Mouse (Mus musculus) mouse trophoblast stem cell (cell line): ENCODE measurements at regions not wholly inside any gene's neighbourhood (a gene's known extent, or its start where the extent isn't known, plus 50 kb on each side); places are given as distances from the start of the nearest gene placed in this dataset.
"Not testable (repeated sequence)": the region's sequence is repeated elsewhere in the genome, so short reads cannot be mapped to it uniquely, and the experiment has no call there.

ENCODE experiments used
- in situ Hi-C, 2 experiments: fragments of 300-500 bp; cut with MseI, MboI; formaldehyde crosslinking; loops; 2 replicates in 1 of 2; 3 replicates in 1 of 2; pipeline ENCODE4 v1.15.1; 2025

DNA sequence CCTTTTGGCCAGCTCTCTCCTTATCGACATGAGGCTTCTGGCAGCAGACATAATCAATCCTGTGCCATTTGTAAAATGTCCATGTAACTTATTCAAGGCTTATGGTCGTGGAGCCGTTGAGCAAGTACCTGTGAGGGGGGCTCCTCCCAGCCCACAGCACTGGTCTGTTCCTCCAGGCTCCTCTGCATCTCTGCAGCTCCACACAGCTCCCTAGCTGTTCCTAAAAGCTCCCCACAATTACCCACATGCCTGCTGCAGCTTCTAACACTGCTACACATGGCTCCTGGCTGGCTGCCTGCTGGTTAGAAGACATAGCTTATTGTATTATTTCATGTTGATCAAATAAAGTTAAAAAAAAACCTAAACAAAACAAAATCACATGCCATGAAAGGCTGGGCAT lies 77.9 kb downstream of the Tcp10c start:
- in situ Hi-C loops: not testable (repeated sequence)

DNA sequence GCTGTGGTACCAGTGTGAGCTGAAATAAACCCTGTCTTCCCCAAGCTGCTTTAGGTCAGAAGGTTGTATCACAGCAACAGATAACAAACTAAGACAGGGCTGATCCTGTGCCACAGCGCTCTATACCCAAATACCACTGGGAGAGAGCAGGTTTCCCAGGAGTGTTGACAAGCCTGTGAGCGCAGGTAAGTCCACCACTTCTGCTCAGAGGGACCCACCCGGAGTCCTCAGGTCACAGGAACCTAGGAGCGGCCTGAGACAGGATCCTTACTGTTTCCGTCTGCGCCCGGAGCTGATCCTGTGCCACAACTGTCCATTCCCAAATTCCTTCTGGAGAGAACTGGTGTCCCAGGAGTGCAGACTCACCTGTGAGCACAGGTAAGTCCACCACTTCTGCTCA lies 79.8 kb downstream of the Tcp10c start:
- in situ Hi-C loops: not testable (repeated sequence)

DNA sequence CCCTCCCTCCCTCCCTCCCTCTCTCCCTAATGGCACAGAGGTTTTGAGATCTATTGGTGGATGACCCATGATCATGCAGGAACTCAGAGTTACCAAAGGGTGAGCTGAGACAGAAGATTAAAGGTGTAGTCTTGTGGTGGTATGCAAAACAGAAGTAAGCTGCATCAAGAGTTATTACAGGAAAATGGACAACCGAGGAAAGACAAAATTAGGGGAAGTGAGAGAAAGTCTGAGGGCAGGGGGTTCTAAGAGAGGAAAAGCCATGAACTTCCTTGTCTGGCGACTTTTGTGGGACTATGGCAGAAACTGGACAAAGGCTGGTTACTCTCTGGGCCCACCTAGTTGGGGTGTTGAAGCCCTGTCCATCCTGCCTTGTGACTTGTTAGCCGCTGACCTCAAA lies 84.4 kb downstream of the Tcp10c start:
- in situ Hi-C loops: not testable (repeated sequence)

DNA sequence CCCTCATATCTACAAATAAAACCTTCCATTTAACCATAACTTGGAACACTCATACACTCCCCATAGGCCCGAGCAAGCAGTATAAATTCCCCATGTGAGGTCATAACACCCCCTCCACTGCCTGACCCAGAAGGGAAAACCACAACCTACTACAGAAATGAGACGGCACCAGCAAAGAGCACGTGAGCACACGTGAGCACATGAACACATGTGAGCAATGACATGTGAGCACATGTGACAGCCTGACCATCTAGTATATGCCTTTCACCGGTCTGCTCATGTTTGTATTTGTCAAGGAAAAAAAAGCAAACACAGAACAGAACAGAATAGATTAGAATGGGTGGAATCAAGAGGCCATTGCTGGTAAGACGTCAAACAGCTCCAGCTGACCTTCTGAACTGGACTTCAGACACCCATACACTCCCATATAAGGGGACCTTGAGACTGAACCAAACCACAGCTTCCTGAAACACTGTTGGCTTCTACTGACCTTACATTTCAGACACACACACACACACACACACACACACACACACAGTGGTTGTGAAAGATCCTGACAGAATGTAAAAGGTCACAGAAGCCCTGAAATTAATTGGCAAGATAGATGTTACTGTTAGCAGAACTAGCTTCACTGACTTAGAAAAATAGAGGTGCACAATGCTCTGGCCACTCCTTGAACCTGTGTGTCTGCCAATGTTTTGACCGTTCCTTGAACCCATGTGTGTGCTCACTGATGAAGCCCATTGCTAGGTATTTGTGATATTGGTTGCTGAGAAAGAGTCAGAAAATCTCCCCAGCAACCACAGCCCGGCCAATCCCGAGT lies 86.5 kb downstream of the Tcp10c start:
- in situ Hi-C loops: not testable (repeated sequence)

DNA sequence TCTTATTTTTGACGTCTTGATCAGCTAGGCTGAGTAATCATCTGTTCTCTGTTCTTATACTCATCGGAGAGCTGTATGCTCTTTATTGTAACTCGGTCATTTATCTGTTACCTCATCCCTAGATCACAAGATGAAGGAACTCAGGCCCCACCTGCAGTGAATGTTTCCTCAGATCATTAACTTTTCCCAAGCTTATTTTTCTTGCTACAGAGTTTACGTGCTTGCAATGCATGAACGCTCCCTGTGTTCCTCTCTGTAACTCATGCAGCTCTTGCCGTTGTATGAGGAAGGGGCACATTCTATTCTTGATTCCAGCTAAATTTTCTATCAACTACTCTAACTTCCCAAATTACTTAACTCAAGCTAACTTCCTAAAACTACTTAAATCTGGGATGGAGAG lies 87.9 kb downstream of the Tcp10c start:
- in situ Hi-C loops: not testable (repeated sequence)

DNA sequence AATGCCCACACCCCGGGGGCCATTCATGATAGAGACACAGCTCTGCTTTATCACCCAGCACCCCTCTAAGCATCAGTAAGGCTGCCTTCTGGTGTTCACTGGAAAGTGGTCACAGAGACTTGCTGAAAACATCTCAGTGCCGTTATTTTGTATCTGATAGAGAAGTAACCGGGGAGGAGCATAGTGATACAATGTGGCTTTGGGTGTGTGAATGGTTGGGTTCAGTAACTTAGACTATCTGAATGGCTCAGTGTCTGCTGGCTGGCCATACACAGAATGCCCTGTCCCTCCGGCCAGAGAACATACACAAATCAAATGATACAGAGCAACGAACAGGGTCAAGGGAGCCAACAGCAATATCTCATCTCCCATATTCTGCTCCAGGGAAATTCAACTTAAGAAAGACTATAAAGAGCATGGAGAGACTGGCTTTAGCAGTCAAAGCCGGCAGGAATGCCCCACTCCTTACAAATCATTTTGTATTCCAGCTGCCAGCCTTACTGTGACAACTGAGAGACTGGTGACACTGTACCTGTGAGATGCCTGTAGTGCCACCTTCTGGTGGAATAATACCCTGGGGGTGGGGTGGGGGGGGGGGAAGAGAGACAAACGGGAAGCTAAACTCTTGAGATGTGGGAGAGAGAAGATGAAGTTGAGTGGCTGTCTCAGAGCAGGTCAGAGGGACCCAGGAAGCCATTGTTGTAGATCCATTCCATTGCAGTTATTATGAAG lies 102.7 kb downstream of the Tcp10c start:
- in situ Hi-C loops: not testable (repeated sequence)

DNA sequence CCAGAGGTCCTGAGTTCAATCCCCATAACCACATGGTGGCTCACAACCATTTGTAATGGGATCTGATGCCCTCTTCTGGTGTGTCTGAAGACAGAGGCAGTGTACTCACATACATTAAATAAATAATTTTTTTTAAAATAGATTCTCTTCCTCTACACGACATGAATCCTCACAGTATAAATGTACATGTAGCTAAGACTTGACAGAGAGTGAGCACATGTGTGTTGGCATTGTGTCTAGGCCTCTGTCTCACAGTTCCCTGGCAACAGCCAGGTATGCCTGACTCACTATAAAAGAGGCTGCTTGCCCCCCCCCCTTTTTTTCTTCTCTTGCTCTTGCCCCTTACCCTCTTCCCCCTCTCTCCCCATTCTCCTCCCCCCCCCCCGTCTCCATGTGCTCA lies 103.6 kb downstream of the Tcp10c start:
- in situ Hi-C loops: not testable (repeated sequence)

DNA sequence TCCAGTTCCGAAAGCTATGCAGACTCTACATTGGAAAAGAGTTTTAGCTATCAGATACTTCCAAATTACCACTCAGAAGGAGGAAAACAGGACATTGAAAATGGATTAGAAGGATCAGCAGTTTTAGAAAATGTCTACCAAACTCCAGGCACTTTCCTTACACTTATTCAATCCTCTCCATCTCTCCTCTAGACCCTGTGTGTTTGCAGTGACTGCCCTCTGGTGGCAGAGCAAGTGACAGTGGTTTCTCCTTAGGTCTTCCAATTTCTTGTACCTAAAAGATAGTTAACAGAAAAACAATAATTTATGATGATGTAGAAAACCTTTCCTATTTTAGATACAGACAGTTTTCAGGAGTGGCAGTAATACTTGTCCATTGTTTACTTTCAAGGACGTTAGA lies 104.4 kb downstream of the Tcp10c start:
- in situ Hi-C loops: not testable (repeated sequence)

DNA sequence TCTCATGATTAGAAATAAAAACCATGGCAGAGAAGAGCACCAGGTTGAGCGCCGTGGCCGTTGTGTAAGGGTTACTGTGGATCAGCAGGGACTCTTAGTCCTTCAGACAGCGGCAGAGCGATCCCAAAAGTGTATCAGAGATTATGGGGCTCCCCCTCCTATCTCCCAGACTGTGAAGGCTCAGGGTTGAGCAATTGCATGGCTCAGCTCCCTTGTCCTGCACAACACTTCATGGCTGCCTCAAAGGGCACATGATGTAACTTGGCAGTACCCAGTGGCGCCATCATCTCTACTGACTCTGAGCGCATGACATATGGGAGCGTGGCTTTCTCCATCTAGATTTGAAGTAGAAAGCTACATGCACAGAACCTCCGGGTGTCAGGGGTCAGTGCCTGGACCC lies 108.3 kb downstream of the Tcp10c start:
- in situ Hi-C loops: not testable (repeated sequence)

DNA sequence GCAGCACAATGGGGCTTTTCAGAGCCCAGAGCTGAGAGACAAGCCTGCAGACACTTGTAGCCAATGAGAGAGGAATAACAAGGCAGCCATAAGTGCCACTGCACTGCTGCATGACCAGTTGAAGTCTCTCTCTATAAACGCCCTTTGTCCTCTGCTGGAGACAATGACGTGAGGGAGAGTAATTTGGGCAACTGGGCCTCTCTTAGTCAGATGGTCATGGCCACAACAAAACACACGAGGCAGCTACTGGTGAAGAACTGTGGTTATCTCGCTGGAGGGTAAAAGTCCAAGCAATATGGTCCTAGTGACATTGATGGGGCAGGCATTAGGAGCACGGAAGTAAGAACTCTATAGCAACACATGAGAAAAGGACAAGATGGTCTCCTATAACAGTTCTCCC lies 111.5 kb downstream of the Tcp10c start:
- in situ Hi-C loops: not testable (repeated sequence)

DNA sequence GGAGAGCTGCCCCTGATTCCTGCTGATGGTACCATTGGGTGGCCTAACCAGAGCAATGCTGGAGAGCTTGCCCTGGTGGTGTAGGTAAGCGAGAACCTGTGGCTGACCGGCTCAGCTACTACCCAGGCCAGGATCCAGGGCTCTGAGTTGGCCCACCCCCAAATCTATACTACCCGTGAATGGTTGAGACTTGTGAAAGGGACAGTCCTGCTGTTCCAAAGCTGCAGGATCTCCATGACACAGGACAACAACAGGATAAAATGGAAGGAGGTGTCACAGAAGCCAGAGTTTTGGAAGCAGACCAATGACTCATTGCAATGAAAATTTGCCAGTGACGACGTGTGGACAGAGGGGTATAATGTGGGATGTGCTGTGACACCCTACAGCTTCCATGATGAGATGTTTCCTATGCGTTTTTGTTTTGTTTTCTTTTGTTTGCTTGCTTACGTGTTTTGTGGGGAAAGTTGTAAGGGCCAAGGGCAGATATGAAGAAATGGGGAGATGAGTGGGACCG lies 115.6 kb downstream of the Tcp10c start:
- in situ Hi-C loops: loop anchor here in 1 of 2 experiments (5.0 kb wide), 1 partner anchor 97 kb away; no protein-coding TSS in a partner anchor

DNA sequence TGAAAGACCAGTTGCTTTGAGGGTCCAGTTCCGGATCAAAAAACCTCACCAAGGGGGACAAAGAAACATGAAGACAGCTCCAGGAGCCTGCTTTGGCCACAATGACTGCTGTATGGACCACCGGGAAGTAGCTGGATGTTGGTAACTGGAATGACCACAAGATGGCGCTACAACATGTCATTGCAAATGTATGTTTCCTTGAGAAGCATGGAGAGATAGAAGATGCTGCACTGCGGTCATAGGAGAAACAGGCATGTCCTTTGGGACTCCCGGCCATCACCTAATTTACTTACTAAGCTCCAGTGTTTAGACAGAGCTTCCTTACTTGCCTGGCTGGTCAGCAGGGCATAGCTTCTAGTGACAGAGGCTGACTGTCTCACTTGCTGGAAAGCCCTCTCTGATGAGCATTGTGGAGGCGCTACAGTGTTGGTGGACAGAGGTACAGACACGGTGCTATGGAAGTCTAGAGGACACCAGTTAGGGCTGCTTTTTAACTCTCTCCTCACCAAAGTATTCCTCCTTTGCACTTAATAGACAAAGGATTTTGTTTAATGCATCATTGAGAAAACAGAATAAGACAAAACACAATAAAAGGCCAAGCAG lies 118.2 kb downstream of the Tcp10c start:
- in situ Hi-C loops: loop anchor here in 1 of 2 experiments (5.0 kb wide), 1 partner anchor 95 kb away; no protein-coding TSS in a partner anchor

DNA sequence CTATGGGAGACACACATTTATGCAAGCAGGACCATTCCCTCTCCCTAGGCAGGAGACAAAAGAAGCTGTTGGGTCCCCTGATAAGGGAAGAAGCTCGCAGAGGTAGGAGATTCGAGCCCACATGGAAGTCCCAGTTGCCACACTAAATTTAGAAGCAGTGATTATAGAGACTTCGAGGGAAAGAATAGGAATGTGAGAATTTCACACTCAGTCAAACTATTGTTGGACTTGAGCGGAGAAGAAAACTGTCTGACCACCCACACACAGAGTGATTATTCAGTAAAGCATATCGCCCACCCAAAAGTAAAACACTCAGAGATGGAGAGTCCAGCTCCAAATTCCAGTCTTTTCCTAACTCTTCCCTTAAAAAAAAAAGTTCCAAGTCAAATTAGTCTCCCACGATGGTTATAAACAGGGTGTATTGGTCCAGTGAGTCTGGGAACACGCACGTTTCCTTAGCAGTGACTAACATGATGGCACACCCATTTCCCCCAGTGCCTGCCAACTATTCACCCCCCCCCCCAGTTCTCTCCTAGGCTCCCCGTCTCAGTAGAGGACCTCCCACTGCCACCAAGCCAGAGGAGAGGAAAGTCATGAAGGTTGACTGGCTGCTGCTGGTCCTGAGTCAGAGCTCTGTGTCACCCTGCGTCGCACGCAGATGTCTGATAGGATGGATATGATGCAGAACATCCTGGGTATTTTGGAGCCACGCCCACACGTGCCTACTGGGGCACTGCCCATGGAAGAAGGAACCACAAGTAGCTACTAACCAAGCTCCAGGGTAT lies 120.1 kb downstream of the Tcp10c start:
- in situ Hi-C loops: loop anchor here in 1 of 2 experiments (5.0 kb wide), 1 partner anchor 93 kb away; no protein-coding TSS in a partner anchor

DNA sequence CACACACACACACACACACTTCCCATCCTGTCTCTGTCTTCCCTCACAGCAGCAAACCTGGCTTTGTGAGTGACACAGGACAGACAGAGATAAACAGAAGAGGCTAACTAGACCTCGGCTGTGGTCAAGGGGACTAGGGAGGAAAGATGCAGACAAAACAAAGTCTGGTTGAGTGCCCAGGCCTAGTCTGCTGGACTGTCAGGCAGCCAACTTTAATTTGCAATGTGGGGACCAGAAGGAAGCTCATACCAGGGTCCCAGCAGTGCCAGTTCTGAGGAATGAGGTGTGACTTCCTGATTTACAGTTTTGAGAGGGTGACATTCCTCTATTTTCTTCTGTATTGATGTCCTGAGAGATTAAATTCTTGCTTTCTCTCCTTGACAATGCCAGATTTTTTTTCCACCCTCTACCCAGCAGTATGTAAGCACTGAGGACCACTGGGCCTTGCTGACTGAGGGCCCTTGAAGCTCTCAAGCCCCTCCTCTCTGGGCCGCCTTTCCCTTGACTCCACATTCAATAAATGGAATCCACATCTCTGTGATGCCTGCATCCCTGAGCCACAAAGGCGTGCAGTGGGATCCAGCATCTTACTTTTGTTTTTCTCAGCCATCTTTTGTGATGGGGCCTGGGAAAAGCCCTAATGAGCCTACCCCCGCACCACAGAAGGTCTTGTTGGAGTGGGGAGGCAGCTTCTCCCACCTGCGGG lies 124.6 kb downstream of the Tcp10c start:
- in situ Hi-C loops: no loop called here

DNA sequence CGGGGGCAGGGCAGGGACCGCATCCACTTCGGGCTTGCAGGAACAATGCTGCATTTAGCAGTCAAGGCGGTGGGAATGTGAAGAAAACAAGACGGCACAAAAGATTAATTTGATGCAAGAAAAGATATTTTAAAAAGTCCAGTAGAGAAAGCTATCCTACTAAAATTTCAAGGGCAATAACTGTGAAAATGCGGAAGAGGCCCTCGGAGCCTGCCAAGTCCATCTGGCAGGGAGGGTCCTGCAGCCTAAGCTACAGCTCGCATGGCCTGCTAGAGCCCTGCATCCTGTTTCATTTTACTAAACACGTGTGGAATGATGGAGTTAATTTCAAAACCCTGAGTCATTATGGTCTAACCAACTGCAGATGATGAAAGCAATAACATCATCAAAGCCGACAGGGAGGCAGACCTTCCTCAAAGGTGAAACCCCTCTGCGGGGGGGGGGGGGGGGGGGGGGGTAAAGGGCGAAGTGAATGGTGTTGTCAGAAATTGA lies 125.2 kb downstream of the Tcp10c start:
- in situ Hi-C loops: no loop called here

DNA sequence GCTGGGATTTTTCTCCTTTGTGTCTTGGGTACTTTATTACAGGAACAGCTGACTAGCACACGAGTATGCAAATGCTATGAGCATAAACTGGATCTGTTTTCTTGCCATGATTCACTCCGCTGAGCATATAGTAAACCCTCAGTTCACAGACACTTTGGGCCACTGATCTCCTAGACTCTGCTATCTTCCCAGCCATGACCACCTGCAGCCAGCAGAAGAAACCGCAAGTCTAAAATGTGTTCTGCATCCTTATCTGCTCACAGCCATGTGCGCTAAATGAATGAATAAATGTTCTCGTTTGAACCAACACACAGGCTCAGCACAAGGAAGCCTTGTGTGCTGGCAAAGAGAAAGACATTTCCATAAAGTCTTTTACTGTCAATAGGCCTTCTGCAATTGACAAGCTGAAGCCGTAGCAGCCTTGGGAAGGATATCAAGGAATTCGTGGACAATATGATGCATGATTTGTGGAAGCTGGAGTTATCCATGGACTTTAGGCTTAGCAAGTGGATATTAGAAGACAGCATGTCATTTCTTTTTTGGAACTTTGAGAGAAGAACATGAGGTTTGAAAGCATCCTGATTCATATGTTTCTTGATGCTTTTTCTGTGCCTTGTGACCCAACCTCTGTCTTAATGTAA lies 127.2 kb downstream of the Tcp10c start:
- in situ Hi-C loops: no loop called here

DNA sequence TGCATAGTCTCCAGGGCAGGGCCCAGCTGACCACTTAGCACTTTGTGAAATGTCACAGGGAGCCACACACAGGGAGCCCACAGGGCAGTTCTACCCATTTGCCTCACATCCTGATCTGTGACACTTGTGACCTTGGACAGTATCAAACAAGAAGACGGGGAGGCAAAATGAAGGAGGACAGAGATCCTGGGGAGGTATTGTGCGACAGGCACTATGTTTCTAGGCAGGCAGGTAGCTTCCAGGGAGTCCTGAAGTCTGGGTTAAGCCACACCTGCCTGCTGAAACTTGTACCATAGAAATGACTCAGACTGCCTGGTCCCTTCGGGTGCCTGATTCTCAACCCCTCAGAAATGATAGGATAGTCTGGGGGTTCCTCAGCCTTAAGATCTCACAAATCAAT lies 127.8 kb downstream of the Tcp10c start:
- in situ Hi-C loops: no loop called here

DNA sequence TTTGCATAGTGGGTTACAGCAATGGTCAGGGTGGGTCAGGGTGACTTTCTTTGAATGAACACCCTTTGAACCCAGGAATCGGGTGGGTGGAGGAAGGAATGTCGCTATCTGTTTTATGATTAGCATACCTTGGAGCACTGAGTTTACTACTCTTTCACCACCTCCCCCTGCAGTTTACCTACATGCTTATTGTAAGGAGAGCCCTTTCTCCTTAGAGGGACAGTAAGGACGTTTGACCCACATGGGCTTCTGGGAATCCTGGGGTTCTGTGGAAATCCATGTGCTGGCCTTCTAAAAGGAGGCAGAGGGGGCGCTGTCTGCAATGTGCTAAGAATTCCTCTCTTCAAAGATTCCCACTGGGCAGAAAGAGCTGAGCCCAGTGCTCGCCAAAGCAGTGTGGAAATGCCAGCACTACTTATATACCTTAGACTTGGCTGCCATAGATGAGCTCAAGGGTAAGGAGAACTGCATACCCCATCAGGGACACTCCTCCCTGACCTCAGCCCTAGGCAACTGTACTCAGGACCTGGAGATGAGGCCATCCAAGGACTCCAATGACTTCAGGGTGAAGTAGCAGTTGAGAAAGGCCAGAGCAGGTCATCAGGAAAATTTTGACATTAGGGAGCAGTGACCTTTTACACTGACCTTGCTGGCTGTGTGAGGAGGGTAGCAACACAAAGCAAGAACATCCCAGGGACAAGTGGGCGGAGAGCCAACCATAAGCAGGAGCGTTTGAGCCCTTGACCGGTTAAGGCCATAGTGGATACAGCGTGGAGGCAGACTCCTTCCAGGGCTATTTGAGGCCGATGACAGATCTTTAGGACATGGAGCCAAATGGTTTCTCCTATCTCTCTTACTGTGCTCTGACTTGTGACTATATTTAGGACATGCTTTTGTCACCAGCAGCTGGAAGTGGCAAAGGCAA lies 133.2 kb downstream of the Tcp10c start:
- in situ Hi-C loops: no loop called here
